Mouse (Mus musculus) olfactory bulb, adult 2 months (tissue): Measurements from ENCODE around the gene Vtcn1. TPM values are rescaled to one million over a fixed set of nuclear protein-coding genes. Genes with fewer than 3 reads are reported as not detected.

ENCODE experiments used
- H3K27ac ChIP-seq: fragments of 200-500 bp; 2 replicates; pipeline ENCODE4 v1.5.1; 2012; ENCODE audit warnings: low read depth, low read length; ENCODE audit not compliant: insufficient read depth
- H3K4me1 ChIP-seq: fragments of 200-500 bp; 2 replicates; pipeline ENCODE4 v1.6.1; 2012; ENCODE audit warnings: low read length; ENCODE audit not compliant: control insufficient read depth, insufficient read depth
- H3K4me3 ChIP-seq: fragments of 200-500 bp; 2 replicates; pipeline ENCODE4 v1.5.1; 2012; ENCODE audit warnings: mild to moderate bottlenecking, low read depth, low read length, moderate library complexity; ENCODE audit not compliant: insufficient read depth
- CTCF ChIP-seq: fragments of 200-500 bp; IDR thresholded peaks from 2 replicates; pipeline ENCODE4 v1.5.1; 2012; ENCODE audit warnings: low read depth, mild to moderate bottlenecking, low read length, moderate library complexity; ENCODE audit not compliant: insufficient read depth
- POLR2A ChIP-seq: fragments of 200-500 bp; IDR thresholded peaks from 2 replicates; pipeline ENCODE4 v1.6.1; 2012; ENCODE audit warnings: mild to moderate bottlenecking, low read depth, low read length, moderate library complexity; ENCODE audit not compliant: insufficient read depth
- WGBS: fragments of 180-500 bp; shearing (Covaris S2); methylation state at CpG from one replicate; pipeline ENCODE4 v1.1.7; 2018; 5-methylcytosine and 5-hydroxymethylcytosine counted together
- polyA plus RNA-seq: library from polyadenylated mRNA; stranded (reverse); fragments of >200 nt; gene quantifications from 2 replicates; pipeline ENCODE4 v1.2.4, GENCODE M21; 2012; ENCODE audit warnings: low replicate concordance; ENCODE audit not compliant: missing spikeins, insufficient read depth, insufficient read length

The Vtcn1 gene
- polyA plus RNA-seq, 1 experiment, result not detected

GRCm38 (mm10) chr3:100881403-100881802 is 56.1 kb downstream of the Vtcn1 start:
- H3K27ac ChIP-seq, result no peak overlapping the region
- H3K4me1 ChIP-seq, result peaks cover 6% of the 10 kb centered on the region; the same call in 1 of the 2 replicates
- no peak for TF ChIP-seq CTCF
- TF ChIP-seq POLR2A, result no peak
- 73% methylated on average over 6 of the region's 6 CpGs for WGBS
- no peak overlapping the region for H3K4me3 ChIP-seq

- TF ChIP-seq POLR2A (no peak), CTCF (no peak)
- Histone ChIP-seq H3K4me1 (peaks cover 6% of the 10 kb centered on the region; the same call in 1 of the 2 replicates), H3K4me3 (no peak overlapping the region), H3K27ac (no peak overlapping the region)
- WGBS, result 73% methylated on average over 9 of the region's 9 CpGs
Observed at GRCm38 (mm10) chr3:100881843-100882634, 56.8 kb downstream of the Vtcn1 start.

- 94% methylated on average over 1 of the region's 1 CpGs for WGBS
- Histone ChIP-seq H3K4me1 (no peaks in the 10 kb centered on the region), H3K27ac (no peak overlapping the region), H3K4me3 (no peak overlapping the region)
- no peak for TF ChIP-seq CTCF
- no peak for TF ChIP-seq POLR2A
Observed at GRCm38 (mm10) chr3:100889234-100889633, 64.0 kb downstream of the Vtcn1 start.

- TF ChIP-seq CTCF (no peak), POLR2A (no peak)
- Histone ChIP-seq H3K4me1 (no peaks in the 10 kb centered on the region), H3K27ac (no peak overlapping the region), H3K4me3 (no peak overlapping the region)
- 87% methylated on average over 3 of the region's 3 CpGs for WGBS
Observed at GRCm38 (mm10) chr3:100890406-100890805, 65.1 kb downstream of the Vtcn1 start.

DNA sequence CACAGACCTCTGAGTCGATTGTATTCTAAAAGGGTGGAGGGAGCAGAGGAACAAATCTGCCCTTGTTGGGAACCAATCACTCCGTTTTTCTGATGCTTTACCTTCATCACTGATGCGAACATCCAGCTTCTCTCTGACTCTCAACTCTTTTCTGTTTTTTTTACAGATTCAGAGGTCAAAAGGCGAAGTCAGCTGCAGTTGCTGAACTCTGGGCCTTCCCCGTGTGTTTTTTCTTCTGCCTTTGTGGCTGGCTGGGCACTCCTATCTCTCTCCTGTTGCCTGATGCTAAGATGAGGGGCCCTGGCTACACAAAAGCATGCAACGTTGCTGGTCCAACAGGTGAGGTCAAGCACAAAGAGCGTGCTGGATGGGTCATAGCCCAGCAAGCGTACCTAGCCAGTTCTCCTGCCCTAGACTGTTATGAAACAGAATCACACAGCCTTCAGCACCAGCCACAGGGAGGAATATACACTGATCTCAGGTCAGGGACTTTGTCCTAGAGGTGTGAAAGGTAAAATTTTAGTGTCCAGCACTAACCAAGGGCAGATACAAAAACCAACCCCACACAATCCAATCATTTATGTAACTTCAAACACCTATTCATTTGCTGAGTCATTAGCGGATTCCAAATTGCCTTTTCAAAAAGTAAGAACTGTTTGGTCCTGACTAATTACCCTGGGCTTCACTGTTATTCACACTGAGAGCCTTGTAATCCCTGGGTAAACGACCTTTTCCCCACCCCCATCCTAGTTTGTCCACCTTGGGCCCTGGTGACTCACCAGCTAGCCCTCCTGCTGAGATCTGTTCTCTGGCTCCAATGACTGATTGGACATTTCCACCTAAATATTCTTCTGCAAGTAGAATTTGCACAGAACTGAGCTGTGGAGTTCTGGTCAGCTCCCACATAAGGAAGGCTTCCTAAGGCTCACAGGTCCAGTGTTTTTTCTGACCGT is 67.4 kb downstream of the Vtcn1 start:
- 79% methylated on average over 11 of the region's 11 CpGs for WGBS
- no peaks in the 10 kb centered on the region for H3K4me1 ChIP-seq
- no peak for TF ChIP-seq POLR2A
- no peak for TF ChIP-seq CTCF
- no peak overlapping the region for H3K4me3 ChIP-seq
- no peak overlapping the region for H3K27ac ChIP-seq

DNA sequence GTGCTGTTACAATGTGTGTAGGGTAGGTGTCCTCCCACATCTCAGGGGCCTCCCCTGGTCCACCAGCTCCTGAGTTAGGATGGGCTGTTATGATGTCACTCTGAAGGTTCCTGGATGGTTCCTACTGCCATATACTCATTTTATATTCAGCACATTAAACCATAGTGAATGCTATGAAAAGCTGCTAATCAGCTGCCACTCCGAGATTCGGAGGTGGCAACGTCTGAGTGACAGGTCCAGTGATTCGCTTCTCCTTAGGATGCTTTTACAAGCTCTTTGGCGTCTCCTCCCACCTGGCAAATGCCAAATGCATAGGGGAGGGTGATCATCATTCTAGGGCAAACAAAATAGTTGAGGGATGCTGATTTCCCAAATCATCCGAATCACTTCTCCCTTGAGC is 70.2 kb downstream of the Vtcn1 start:
- Histone ChIP-seq H3K4me3 (no peak overlapping the region), H3K4me1 (no peaks in the 10 kb centered on the region), H3K27ac (no peak overlapping the region)
- 37% methylated on average over 6 of the region's 6 CpGs for WGBS
- TF ChIP-seq POLR2A, result no peak
- TF ChIP-seq CTCF, result no peak

- no peak overlapping the region for H3K27ac ChIP-seq
- no peak for TF ChIP-seq CTCF
- no peak for TF ChIP-seq POLR2A
- H3K4me3 ChIP-seq, result no peak overlapping the region
- H3K4me1 ChIP-seq, result no peaks in the 10 kb centered on the region
- WGBS, result 87% methylated on average over 6 of the region's 6 CpGs
Observed at GRCm38 (mm10) chr3:100906128-100906527, 80.9 kb downstream of the Vtcn1 start.

DNA sequence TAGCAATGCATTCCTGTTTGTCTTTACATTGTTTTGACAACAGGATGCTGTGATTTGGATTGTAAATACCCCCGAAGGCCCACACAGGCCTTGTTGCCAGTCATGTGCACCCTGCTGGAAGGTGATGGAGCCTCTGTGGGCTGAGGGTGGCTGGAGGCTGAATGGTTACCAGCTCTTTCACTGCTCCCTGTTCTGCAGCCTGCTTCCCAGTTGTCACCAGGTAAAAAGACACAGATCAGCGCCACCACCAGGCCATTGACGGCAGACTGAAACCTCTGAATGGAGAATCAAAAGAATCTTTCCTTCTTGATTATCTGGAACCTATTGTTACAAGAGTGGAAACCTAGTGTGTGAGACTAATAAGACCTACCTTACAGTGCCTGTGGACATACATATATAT is 81.7 kb downstream of the Vtcn1 start:
- Histone ChIP-seq H3K4me3 (no peak overlapping the region), H3K27ac (no peak overlapping the region), H3K4me1 (no peaks in the 10 kb centered on the region)
- WGBS, result 34% methylated on average over 3 of the region's 3 CpGs
- TF ChIP-seq CTCF (no peak), POLR2A (no peak)

DNA sequence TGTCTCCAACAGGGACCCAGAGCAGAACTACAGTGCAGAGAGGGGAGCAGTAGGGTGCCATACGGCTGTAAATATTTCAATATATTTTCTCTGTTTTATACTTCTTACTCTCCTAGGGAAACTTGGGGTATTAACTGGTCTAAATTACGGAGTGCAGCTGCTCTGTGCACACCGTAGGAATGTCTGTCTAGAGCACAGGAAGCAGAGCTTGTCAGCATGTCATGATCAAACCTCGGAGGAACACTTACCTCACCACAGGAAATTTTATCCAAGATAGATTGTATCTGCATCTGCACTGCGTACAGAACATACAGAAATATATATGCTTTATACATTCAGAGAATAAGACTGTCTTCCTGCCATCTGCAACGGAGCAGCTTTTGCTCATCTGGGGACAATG is 83.3 kb downstream of the Vtcn1 start:
- TF ChIP-seq POLR2A (no peak), CTCF (no peak)
- Histone ChIP-seq H3K4me1 (no peaks in the 10 kb centered on the region), H3K4me3 (no peak overlapping the region), H3K27ac (no peak overlapping the region)
- WGBS, result 57% methylated on average over 6 of the region's 6 CpGs
